Mouse (Mus musculus): ENCODE measurements around the gene Odf2l. TPM values are rescaled to one million over a fixed set of nuclear protein-coding genes. Genes with fewer than 3 reads are reported as not detected.

Gene Odf2l
- polyA plus RNA-seq, 1 experiment: 3.9 TPM

- no peak overlapping the region for H3ac ChIP-seq (ENCODE audit: control insufficient read depth, insufficient read length)
- TF ChIP-seq MAX (IDR thresholded peaks at IDR 0.05; ENCODE audit: low read depth) (no peak), MYOG (IDR thresholded peaks at IDR 0.05; ENCODE audit: control insufficient read depth in 1 of 3, insufficient read depth in 1 of 3, insufficient read length in 2 of 3, low read depth in 2 of 3) (no peak), USF1 (IDR thresholded peaks at IDR 0.05; ENCODE audit: low read depth) (no peak), E2F4 (IDR thresholded peaks at IDR 0.05; ENCODE audit: insufficient read depth) (no peak), POLR2AphosphoS2 (IDR thresholded peaks at IDR 0.05; ENCODE audit: insufficient read length, low read depth) (no peak), CEBPB (IDR thresholded peaks at IDR 0.05; ENCODE audit: insufficient read depth, poor library complexity, severe bottlenecking) (no peak), REST (IDR thresholded peaks at IDR 0.05; ENCODE audit: insufficient read depth, insufficient read length) (no peak), TCF3 (IDR thresholded peaks at IDR 0.05; ENCODE audit: insufficient read length, low read depth) (no peak), POLR2A (IDR thresholded peaks at IDR 0.05; ENCODE audit: insufficient read length, low read depth) (no peak), SRF (IDR thresholded peaks at IDR 0.05; ENCODE audit: control insufficient read depth, insufficient read length, low read depth) (no peak), TCF12 (IDR thresholded peaks at IDR 0.05; ENCODE audit: insufficient read depth, poor library complexity, severe bottlenecking) (no peak)
- no peaks in the 10 kb centered on the region for H3K79me2 ChIP-seq (ENCODE audit: control insufficient read depth, insufficient read depth)
Observed at GRCm38 (mm10) chr3:145184645-145185044, 66.3 kb downstream of the Odf2l start.

DNA sequence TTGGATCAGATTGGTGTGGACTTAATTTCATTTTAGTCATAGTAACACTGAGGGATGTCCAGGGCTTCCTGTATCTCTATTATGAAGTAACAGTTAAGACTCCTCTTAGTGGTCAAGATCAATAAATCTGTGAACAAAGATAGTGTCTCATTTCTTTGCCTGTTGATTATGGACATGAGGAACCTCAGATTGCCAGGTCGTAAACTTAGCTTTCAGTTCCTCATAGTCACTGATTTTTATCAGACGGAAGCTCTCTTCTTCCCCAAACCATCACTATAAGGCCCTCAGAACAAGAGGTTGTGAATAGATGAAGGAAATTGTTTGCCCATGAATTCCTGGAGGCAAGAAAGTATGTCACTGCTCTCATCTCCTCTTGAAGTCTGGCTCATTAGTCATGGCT is 73.6 kb downstream of the Odf2l start:
- no peak overlapping the region for H3K4me3 ChIP-seq
- no peak overlapping the region for H3K4me2 ChIP-seq (ENCODE audit: low read depth)
- no peaks in the 10 kb centered on the region for H3K79me2 ChIP-seq (ENCODE audit: control insufficient read depth, insufficient read depth)
- H3K27me3 ChIP-seq (ENCODE audit: control insufficient read depth, insufficient read depth, insufficient read length): no peaks in the 10 kb centered on the region
- TF ChIP-seq SRF (IDR thresholded peaks at IDR 0.05; ENCODE audit: control insufficient read depth, insufficient read length, low read depth): no peak
- no peak for TF ChIP-seq TCF12 (IDR thresholded peaks at IDR 0.05; ENCODE audit: insufficient read depth, poor library complexity, severe bottlenecking)
- TF ChIP-seq MYOD1 (IDR thresholded peaks at IDR 0.05; ENCODE audit: control insufficient read depth in 1 of 3, insufficient read length in 2 of 3, low read depth in 2 of 3): no peak
- TF ChIP-seq TCF3 (IDR thresholded peaks at IDR 0.05; ENCODE audit: insufficient read length, low read depth): no peak
- TF ChIP-seq USF1 (IDR thresholded peaks at IDR 0.05; ENCODE audit: low read depth): no peak
- no peak for TF ChIP-seq POLR2A (IDR thresholded peaks at IDR 0.05; ENCODE audit: insufficient read length, low read depth)
- no peak for TF ChIP-seq E2F4 (IDR thresholded peaks at IDR 0.05; ENCODE audit: insufficient read depth)
- TF ChIP-seq MYOG (IDR thresholded peaks at IDR 0.05; ENCODE audit: control insufficient read depth in 1 of 3, insufficient read depth in 1 of 3, insufficient read length in 2 of 3, low read depth in 2 of 3): no peak
- H3K36me3 ChIP-seq (ENCODE audit: control insufficient read depth, insufficient read depth): no peaks in the 10 kb centered on the region
- no peak overlapping the region for H3ac ChIP-seq (ENCODE audit: control insufficient read depth, insufficient read length)

More at GRCm38 (mm10) chr3:145184645-145185044, 66.3 kb downstream of the Odf2l start:
- no peak overlapping the region for H3K4me2 ChIP-seq (ENCODE audit: low read depth)
- H3K4me3 ChIP-seq: no peak overlapping the region
- no peaks in the 10 kb centered on the region for H3K36me3 ChIP-seq (ENCODE audit: control insufficient read depth, insufficient read depth)
- no peaks in the 10 kb centered on the region for H3K27me3 ChIP-seq (ENCODE audit: control insufficient read depth, insufficient read depth, insufficient read length)

DNA sequence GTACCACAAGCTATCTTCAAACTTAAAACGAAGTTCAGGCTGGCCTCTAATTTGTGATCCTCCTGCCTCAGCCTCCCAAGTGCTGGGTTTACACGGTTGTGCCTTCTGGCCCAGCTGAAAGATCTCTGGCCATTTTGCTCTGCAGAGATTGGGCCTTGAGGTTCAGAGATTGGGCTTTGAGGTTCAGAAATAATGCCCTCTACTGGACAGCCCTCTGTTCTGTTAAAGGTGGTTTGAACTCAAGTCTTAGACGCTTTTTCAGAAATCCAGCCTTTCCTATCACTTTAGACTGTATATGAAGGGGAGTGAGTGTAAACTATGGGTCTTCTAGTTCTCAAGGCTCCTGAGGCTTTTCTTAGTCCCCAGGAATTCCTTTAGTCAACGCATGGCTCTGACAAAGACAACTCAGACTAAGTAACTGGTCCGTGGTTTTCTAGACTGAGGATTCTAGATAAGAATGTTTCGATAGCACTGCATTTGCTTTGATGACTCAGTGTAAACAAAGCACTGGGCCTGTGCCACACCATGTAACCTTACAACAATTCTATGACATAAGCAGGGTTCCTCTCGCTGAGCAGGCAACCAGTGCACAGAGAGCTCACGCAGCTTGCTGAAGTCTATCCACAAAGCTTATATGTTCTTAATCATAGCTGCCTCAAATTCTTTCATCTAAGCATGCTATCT is 77.0 kb downstream of the Odf2l start:
- no peak overlapping the region for H3ac ChIP-seq (ENCODE audit: control insufficient read depth, insufficient read length)
- no peaks in the 10 kb centered on the region for H3K36me3 ChIP-seq (ENCODE audit: control insufficient read depth, insufficient read depth)
- H3K4me2 ChIP-seq (ENCODE audit: low read depth): peak overlapping the region; percentile 8
- no peak overlapping the region for H3K4me3 ChIP-seq
- no peaks in the 10 kb centered on the region for H3K79me2 ChIP-seq (ENCODE audit: control insufficient read depth, insufficient read depth)
- 0 out of 2 replicates have a peak, but pooled peaks have one; percentile 23 for TF ChIP-seq CEBPB (IDR thresholded peaks at IDR 0.05; ENCODE audit: insufficient read depth, poor library complexity, severe bottlenecking)
- TF ChIP-seq MAX (IDR thresholded peaks at IDR 0.05; ENCODE audit: low read depth): no peak
- H3K27me3 ChIP-seq (ENCODE audit: control insufficient read depth, insufficient read depth, insufficient read length): no peaks in the 10 kb centered on the region

DNA sequence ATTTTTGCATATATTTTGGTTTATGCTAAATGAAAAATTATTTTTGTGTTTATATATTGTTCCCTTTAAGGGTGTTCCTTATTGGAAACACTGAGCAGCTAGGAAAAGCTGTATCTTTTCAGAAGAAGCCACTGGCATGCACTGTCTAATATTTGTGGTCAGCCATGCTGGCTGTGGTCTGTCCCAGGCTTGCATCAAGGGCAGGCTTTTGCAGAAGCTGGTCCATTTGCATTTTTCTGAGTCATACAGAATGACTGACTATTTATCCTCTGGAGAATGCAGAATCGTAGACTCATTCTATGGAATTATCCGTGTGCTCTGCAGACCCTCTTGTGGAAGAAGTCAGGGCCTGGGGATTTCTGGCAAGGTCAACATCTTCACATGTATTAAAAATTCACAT is 79.7 kb downstream of the Odf2l start:
- Histone ChIP-seq H3K4me2 (ENCODE audit: low read depth) (peak overlapping the region; percentile 50), H3K27me3 (ENCODE audit: control insufficient read depth, insufficient read depth, insufficient read length) (no peaks in the 10 kb centered on the region), H3K36me3 (ENCODE audit: control insufficient read depth, insufficient read depth) (no peaks in the 10 kb centered on the region), H3ac (ENCODE audit: control insufficient read depth, insufficient read length) (no peak overlapping the region), H3K4me3 (no peak overlapping the region), H3K79me2 (ENCODE audit: control insufficient read depth, insufficient read depth) (no peaks in the 10 kb centered on the region)
- TF ChIP-seq REST (IDR thresholded peaks at IDR 0.05; ENCODE audit: insufficient read depth, insufficient read length) (no peak), USF1 (IDR thresholded peaks at IDR 0.05; ENCODE audit: low read depth) (no peak), MYOD1 (IDR thresholded peaks at IDR 0.05; ENCODE audit: control insufficient read depth in 1 of 3, insufficient read length in 2 of 3, low read depth in 2 of 3) (peak in 1 of 3 experiments; percentile 5), CEBPB (IDR thresholded peaks at IDR 0.05; ENCODE audit: insufficient read depth, poor library complexity, severe bottlenecking) (peak; percentile 74)

Other genes with a start within 250 kb of the Odf2l start
- gene Clca4b, start 186.1 kb upstream of the Odf2l start, polyA plus RNA-seq (2012; fragmentation: generic; extraction: Trizol): 0.04 TPM
- 0.06 TPM for gene Clca4a, start 143.5 kb upstream of the Odf2l start, polyA plus RNA-seq (2012; fragmentation: generic; extraction: Trizol)
- gene Clca1, start 85.8 kb upstream of the Odf2l start, polyA plus RNA-seq (2012; fragmentation: generic; extraction: Trizol): 0.02 TPM
- gene Clca2, start 19.1 kb upstream of the Odf2l start, polyA plus RNA-seq (2012; fragmentation: generic; extraction: Trizol): 0.04 TPM
- 0.40 TPM for gene Col24a1, start 173.9 kb downstream of the Odf2l start, polyA plus RNA-seq (2012; fragmentation: generic; extraction: Trizol)

All from myocyte (in vitro differentiated cells).